Mouse (Mus musculus): ENCODE results near the gene Adgrl3.

GRCm38 (mm10) chr5:81021864-81022305 is 1.9 kb downstream of the Adgrl3 start:
- TF ChIP-seq CTCF (IDR thresholded peaks at IDR 0.05) = no peak
- TF ChIP-seq EP300 (IDR thresholded peaks at IDR 0.05; ENCODE audit: insufficient read depth, low read depth, low read length) = no peak
- no peak for TF ChIP-seq POLR2A (IDR thresholded peaks at IDR 0.05; ENCODE audit: insufficient read depth, low read depth, low read length)

Data from heart, adult 2 months (tissue).